Mouse (Mus musculus): Measurements from ENCODE around the gene Creb5.

Creb5 gene

GRCm38 (mm10) chr6:53287038-53287561 lies at the start of gene Creb5:
Creb5 (plus strand) TSS chr6:53287270.
- DNase-seq (ENCODE audit: low read depth, low spot score), result peak; percentile 34

GRCm38 (mm10) chr6:53259841-53260240 lies 27.2 kb upstream of the Creb5 start:
- DNase-seq (ENCODE audit: low read depth, low spot score), result no peak

GRCm38 (mm10) chr6:53262401-53262800 lies 24.7 kb upstream of the Creb5 start:
- DNase-seq (ENCODE audit: low read depth, low spot score), result no peak

- DNase-seq (ENCODE audit: low read depth, low spot score), result peak; percentile 23
These were observed 20.0 kb upstream of the Creb5 start for GRCm38 (mm10) chr6:53267036-53267435.

- no peak for DNase-seq (ENCODE audit: low read depth, low spot score)
These were observed 19.2 kb upstream of the Creb5 start for GRCm38 (mm10) chr6:53267732-53268505.

GRCm38 (mm10) chr6:53271216-53271615 lies 15.9 kb upstream of the Creb5 start:
- DNase-seq (ENCODE audit: low read depth, low spot score), result no peak

- DNase-seq (ENCODE audit: low read depth, low spot score), result no peak
These were observed 15.4 kb upstream of the Creb5 start for GRCm38 (mm10) chr6:53271636-53272035.

GRCm38 (mm10) chr6:53286389-53287037 lies 557 bp upstream of the Creb5 start:
- no peak for DNase-seq (ENCODE audit: low read depth, low spot score)

GRCm38 (mm10) chr6:53287562-53288381 lies 702 bp downstream of the Creb5 start:
- no peak for DNase-seq (ENCODE audit: low read depth, low spot score)

GRCm38 (mm10) chr6:53288584-53289558 lies 1.8 kb downstream of the Creb5 start:
- no peak for DNase-seq (ENCODE audit: low read depth, low spot score)

- DNase-seq (ENCODE audit: low read depth, low spot score), result no peak
These were observed 2.6 kb downstream of the Creb5 start for GRCm38 (mm10) chr6:53289659-53290058.

GRCm38 (mm10) chr6:53290215-53290990 lies 3.3 kb downstream of the Creb5 start:
- DNase-seq (ENCODE audit: low read depth, low spot score), result no peak

GRCm38 (mm10) chr6:53292931-53293330 lies 5.9 kb downstream of the Creb5 start:
- no peak for DNase-seq (ENCODE audit: low read depth, low spot score)

GRCm38 (mm10) chr6:53297851-53298250 lies 10.8 kb downstream of the Creb5 start:
- no peak for DNase-seq (ENCODE audit: low read depth, low spot score)

- no peak for DNase-seq (ENCODE audit: low read depth, low spot score)
These were observed 17.1 kb downstream of the Creb5 start for GRCm38 (mm10) chr6:53304201-53304600.

- no peak for DNase-seq (ENCODE audit: low read depth, low spot score)
These were observed 19.1 kb downstream of the Creb5 start for GRCm38 (mm10) chr6:53306156-53306555.

- no peak for DNase-seq (ENCODE audit: low read depth, low spot score)
These were observed 19.6 kb downstream of the Creb5 start for GRCm38 (mm10) chr6:53306710-53307109.

- DNase-seq (ENCODE audit: low read depth, low spot score), result no peak
These were observed 21.6 kb downstream of the Creb5 start for GRCm38 (mm10) chr6:53308684-53309083.

GRCm38 (mm10) chr6:53313604-53314003 lies 26.5 kb downstream of the Creb5 start:
- no peak for DNase-seq (ENCODE audit: low read depth, low spot score)

- DNase-seq (ENCODE audit: low read depth, low spot score), result no peak
These were observed 27.1 kb downstream of the Creb5 start for GRCm38 (mm10) chr6:53314126-53314525.

Measured in telencephalon, adult 2 months (tissue).